Mouse (Mus musculus): Measurements from ENCODE around the gene Lrrc4b. TPM values are rescaled to one million over a fixed set of nuclear protein-coding genes. Genes with fewer than 3 reads are reported as not detected.
A peak's percentile ranks its signal among the peaks of the same experiment; 100 is the strongest.

Lrrc4b gene
- polyA plus RNA-seq, 1 experiment from 2014 or later: 2.1 TPM

DNA sequence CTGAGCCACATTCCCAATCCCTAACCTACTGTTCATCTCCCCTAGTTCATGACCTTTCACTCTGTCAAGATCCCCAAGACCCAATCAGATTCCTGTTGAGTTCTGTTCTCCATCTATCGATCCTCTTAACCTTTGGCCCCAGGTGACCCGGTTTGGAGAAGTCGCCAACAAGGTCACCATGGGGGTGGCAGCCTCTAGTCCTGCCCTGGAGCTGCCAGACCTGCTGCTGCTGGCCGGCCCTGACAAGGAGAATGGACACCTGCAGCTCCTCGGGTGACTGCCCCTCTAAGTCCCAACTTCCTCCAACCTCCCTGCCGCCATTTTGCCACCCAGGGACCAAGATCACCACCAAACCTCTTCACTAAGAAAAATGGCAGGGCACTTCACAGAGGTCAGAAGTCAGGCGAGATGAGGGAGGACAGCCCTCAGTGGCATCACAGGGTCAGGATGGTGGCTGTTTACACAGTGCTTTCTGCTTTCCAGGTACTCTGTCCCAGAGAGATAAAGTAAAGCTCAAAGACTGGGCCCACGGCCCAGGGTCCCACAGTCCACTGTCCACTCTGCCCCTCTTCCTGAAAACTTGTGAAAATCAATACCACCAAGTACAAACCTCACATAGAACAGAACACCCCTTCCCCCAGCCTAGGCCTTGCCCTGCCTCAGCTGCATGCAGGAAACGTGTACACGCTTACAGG is 68.7 kb downstream of the Lrrc4b start:
- Histone ChIP-seq H3K27ac (peak overlapping the region; percentile 98), H3K9me3 (no peaks in the 10 kb centered on the region), H3K36me3 (replicated peaks) (peaks cover 27% of the 10 kb centered on the region), H3K4me1 (peaks cover 26% of the 10 kb centered on the region), H3K27me3 (ENCODE audit: poor library complexity, severe bottlenecking) (peaks cover 19% of the 10 kb centered on the region; the same call in 1 of the 2 replicates), H3K4me3 (peak overlapping the region; percentile 76)
- no peak for DNase-seq (ENCODE audit: extremely low spot score, low spot score)
- WGBS: 85% methylated on average over 10 of the region's 10 CpGs

DNA sequence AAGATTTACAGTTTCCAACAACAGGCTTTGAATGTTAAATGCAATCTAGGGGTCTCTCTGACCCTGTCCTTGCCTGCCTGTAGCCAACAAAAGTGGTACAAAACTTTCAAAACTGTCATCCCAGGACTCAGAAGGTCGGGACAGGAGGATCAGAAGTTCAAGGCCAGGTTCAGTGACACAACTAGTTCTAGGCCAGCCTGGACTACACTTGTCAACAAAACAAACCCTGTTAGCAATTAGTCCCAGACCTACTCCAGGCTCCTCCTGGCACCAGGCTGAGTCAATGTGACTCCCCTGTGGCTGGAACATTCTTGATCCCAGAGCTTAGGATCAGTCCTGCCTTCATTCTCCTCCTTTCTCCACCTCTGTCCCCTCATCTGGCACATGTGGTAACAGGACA is 70.1 kb downstream of the Lrrc4b start:
- H3K9me3 ChIP-seq: no peaks in the 10 kb centered on the region
- peaks cover 26% of the 10 kb centered on the region for H3K4me1 ChIP-seq
- H3K27me3 ChIP-seq (ENCODE audit: poor library complexity, severe bottlenecking): peaks cover 19% of the 10 kb centered on the region; the same call in 1 of the 2 replicates
- no peak overlapping the region for H3K27ac ChIP-seq
- WGBS: 74% methylated on average over 1 of the region's 1 CpGs
- no peak overlapping the region for H3K4me3 ChIP-seq
- no peak for DNase-seq (ENCODE audit: extremely low spot score, low spot score)
- H3K36me3 ChIP-seq (replicated peaks): peaks cover 13% of the 10 kb centered on the region

DNA sequence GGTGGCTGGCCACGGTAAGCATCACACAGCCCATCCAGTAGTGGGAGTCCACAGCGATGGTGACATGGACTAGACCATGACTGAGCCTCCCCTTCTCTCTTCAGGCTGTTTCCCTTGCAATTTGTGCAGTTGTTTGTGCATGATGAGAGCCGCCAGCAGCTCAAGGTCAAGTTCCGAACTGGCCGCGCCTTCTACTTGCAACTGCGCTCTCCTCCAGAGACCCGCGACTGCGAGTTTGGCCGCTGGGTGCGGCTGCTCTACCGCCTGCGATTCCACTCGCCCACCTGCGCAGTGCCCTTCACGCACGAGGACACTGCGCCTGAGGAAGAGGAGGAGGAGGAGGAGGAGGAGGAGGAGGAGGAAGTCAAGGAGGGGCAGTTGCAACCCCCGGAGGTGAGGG is 71.2 kb downstream of the Lrrc4b start:
- peaks cover 20% of the 10 kb centered on the region for H3K4me1 ChIP-seq
- H3K27ac ChIP-seq: no peak overlapping the region
- DNase-seq (ENCODE audit: extremely low spot score, low spot score): no peak
- H3K9me3 ChIP-seq: no peaks in the 10 kb centered on the region
- H3K36me3 ChIP-seq (replicated peaks): 0 out of 2 replicates have a peak, but pooled peaks cover 4% of the 10 kb centered on the region
- WGBS: 63% methylated on average over 20 of the region's 20 CpGs
- H3K4me3 ChIP-seq: no peak overlapping the region
- H3K27me3 ChIP-seq (ENCODE audit: poor library complexity, severe bottlenecking): peaks cover 19% of the 10 kb centered on the region; the same call in 1 of the 2 replicates

DNA sequence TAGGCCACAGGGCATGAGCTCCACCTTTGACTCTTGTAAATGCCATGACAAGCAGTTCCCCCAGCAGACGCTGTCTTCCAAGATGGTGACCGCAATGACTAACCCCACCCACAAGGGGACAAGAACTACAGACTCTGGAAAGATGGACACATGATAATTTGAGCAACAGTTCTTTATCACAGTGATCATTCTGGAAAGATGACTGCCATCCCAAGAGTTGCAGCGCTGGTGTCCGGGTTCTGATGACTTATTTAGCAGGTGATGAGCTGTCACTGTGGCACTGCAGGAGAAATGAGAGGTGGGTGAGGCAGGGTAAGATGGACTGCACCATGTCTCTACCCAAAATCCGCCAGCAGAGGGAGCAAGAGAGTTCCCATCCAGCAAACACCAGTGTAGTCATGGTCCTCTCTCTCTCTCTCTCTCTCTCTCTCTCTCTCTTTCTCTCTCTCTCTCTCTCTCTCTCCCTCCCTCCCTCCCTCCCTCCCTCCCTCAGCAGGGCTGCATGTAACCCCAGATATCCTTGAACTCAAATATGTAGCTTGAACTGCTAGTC is 72.8 kb downstream of the Lrrc4b start:
- Histone ChIP-seq H3K27me3 (ENCODE audit: poor library complexity, severe bottlenecking) (peaks cover 19% of the 10 kb centered on the region; the same call in 1 of the 2 replicates), H3K27ac (no peak overlapping the region), H3K9me3 (no peaks in the 10 kb centered on the region), H3K4me3 (no peak overlapping the region), H3K4me1 (peaks cover 10% of the 10 kb centered on the region), H3K36me3 (replicated peaks) (0 out of 2 replicates have a peak, but pooled peaks cover 4% of the 10 kb centered on the region)
- WGBS: 39% methylated on average over 5 of the region's 5 CpGs
- DNase-seq (ENCODE audit: extremely low spot score, low spot score): peak; percentile 70

DNA sequence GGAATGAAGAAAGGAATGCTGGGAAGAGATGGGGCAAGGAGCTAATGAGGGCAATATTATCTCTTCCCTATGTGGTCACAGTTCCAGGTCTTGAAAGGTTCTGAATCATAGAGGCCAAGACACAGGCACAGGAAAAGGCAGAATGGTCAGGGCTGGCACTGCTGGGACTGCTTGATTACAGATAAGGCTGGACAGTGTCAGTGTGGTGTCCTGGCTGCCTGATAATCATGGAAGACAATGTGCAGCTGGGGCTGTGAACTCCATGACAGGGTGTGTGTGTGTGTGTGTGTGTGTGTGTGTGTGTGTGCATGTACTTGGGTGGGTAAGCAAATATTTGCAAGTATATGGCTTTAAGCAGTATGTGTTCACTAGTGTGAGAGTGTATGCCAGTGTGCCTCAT is 78.7 kb downstream of the Lrrc4b start:
- Histone ChIP-seq H3K36me3 (replicated peaks) (no peaks in the 10 kb centered on the region), H3K4me3 (no peak overlapping the region), H3K27ac (no peak overlapping the region), H3K27me3 (ENCODE audit: poor library complexity, severe bottlenecking) (peaks cover 24% of the 10 kb centered on the region; the same call in 1 of the 2 replicates), H3K9me3 (peaks cover 3% of the 10 kb centered on the region; the same call in 1 of the 2 replicates), H3K4me1 (no peaks in the 10 kb centered on the region)
- DNase-seq (ENCODE audit: extremely low spot score, low spot score): no peak

Small RNA genes lying within 50 kb of the gene (microRNA-seq; reads per million reads assigned to microRNA genes)
- gene Mir7052: not detected

Other genes with a start within 250 kb of the Lrrc4b start
- gene Klk1b24, start 240.8 kb upstream of the Lrrc4b start, polyA plus RNA-seq (2016; fragmentation: Nextera tagmentation; extraction: Ambion mirVana): not detected in 2 replicates
- not detected in 2 replicates for gene Klk1b3, start 230.8 kb upstream of the Lrrc4b start, polyA plus RNA-seq (2016; fragmentation: Nextera tagmentation; extraction: Ambion mirVana)
- gene Klk1b4, start 221.6 kb upstream of the Lrrc4b start, polyA plus RNA-seq (2016; fragmentation: Nextera tagmentation; extraction: Ambion mirVana): not detected in 2 replicates
- gene Klk1b5, start 213.1 kb upstream of the Lrrc4b start, polyA plus RNA-seq (2016; fragmentation: Nextera tagmentation; extraction: Ambion mirVana): not detected in 2 replicates
- gene Klk1, start 203.7 kb upstream of the Lrrc4b start, polyA plus RNA-seq (2016; fragmentation: Nextera tagmentation; extraction: Ambion mirVana): not detected in 2 replicates
- not detected in 2 replicates for gene Gm36864, start 192.8 kb upstream of the Lrrc4b start, polyA plus RNA-seq (2016; fragmentation: Nextera tagmentation; extraction: Ambion mirVana)
- gene 1700028J19Rik, start 182.3 kb upstream of the Lrrc4b start, polyA plus RNA-seq (2016; fragmentation: Nextera tagmentation; extraction: Ambion mirVana): 1.3 and 1.4 TPM in 2 replicates
- gene 2410002F23Rik, start 182.3 kb upstream of the Lrrc4b start, polyA plus RNA-seq (2016; fragmentation: Nextera tagmentation; extraction: Ambion mirVana): 197 and 209 TPM in 2 replicates
- 0.12 TPM in 1 of 2 replicates, not detected in the other for gene Acp4, start 171.6 kb upstream of the Lrrc4b start, polyA plus RNA-seq (2016; fragmentation: Nextera tagmentation; extraction: Ambion mirVana)
- gene Gm15517, start 167.6 kb upstream of the Lrrc4b start, polyA plus RNA-seq (2016; fragmentation: Nextera tagmentation; extraction: Ambion mirVana): 1.2 TPM in 1 of 2 replicates, not detected in the other
- 2.5 and 2.9 TPM in 2 replicates for gene Clec11a, start 122.1 kb upstream of the Lrrc4b start, polyA plus RNA-seq (2016; fragmentation: Nextera tagmentation; extraction: Ambion mirVana)
- 1.4 TPM in 2 replicates for gene Shank1, start 118.8 kb upstream of the Lrrc4b start, polyA plus RNA-seq (2016; fragmentation: Nextera tagmentation; extraction: Ambion mirVana)
- gene Syt3, start 44.9 kb upstream of the Lrrc4b start, polyA plus RNA-seq (2016; fragmentation: Nextera tagmentation; extraction: Ambion mirVana): 3.2 and 4.1 TPM in 2 replicates
- 1.6 and 2.1 TPM in 2 replicates for gene 1700008O03Rik, start 43.2 kb upstream of the Lrrc4b start, polyA plus RNA-seq (2016; fragmentation: Nextera tagmentation; extraction: Ambion mirVana)
- gene Aspdh, start 36.4 kb downstream of the Lrrc4b start, polyA plus RNA-seq (2016; fragmentation: Nextera tagmentation; extraction: Ambion mirVana): 1.3 and 1.5 TPM in 2 replicates
- 74.9 and 78.5 TPM in 2 replicates for gene Josd2, start 39.0 kb downstream of the Lrrc4b start, polyA plus RNA-seq (2016; fragmentation: Nextera tagmentation; extraction: Ambion mirVana)
- gene Emc10, start 67.5 kb downstream of the Lrrc4b start, polyA plus RNA-seq (2016; fragmentation: Nextera tagmentation; extraction: Ambion mirVana): 95.8 and 96.9 TPM in 2 replicates
- 15.1 and 15.8 TPM in 2 replicates for gene Fam71e1, start 67.6 kb downstream of the Lrrc4b start, polyA plus RNA-seq (2016; fragmentation: Nextera tagmentation; extraction: Ambion mirVana)
- gene Mybpc2, start 95.6 kb downstream of the Lrrc4b start, polyA plus RNA-seq (2016; fragmentation: Nextera tagmentation; extraction: Ambion mirVana): 0.06 and 0.12 TPM in 2 replicates
- not detected in 2 replicates for gene Spib, start 103.1 kb downstream of the Lrrc4b start, polyA plus RNA-seq (2016; fragmentation: Nextera tagmentation; extraction: Ambion mirVana)
- 190 and 195 TPM in 2 replicates for gene Pold1, start 119.8 kb downstream of the Lrrc4b start, polyA plus RNA-seq (2016; fragmentation: Nextera tagmentation; extraction: Ambion mirVana)
- 74.6 and 76.2 TPM in 2 replicates for gene Nr1h2, start 124.9 kb downstream of the Lrrc4b start, polyA plus RNA-seq (2016; fragmentation: Nextera tagmentation; extraction: Ambion mirVana)
- gene Napsa, start 143.4 kb downstream of the Lrrc4b start, polyA plus RNA-seq (2016; fragmentation: Nextera tagmentation; extraction: Ambion mirVana): 0.29 and 0.48 TPM in 2 replicates
- gene Kcnc3, start 161.6 kb downstream of the Lrrc4b start, polyA plus RNA-seq (2016; fragmentation: Nextera tagmentation; extraction: Ambion mirVana): 0.80 and 0.84 TPM in 2 replicates
- gene Myh14, start 241.8 kb downstream of the Lrrc4b start, polyA plus RNA-seq (2016; fragmentation: Nextera tagmentation; extraction: Ambion mirVana): 1.5 and 1.8 TPM in 2 replicates